Mouse (Mus musculus): ENCODE results near the gene Cwc25.
A peak's percentile ranks its signal among the peaks of the same experiment; 100 is the strongest.
"Not testable (repeated sequence)": the region's sequence is repeated elsewhere in the genome, so short reads cannot be mapped to it uniquely, and the experiment has no call there.

Gene Cwc25

GRCm38 (mm10) chr11:97723709-97724108, 42.6 kb downstream of the Cwc25 start:
- no peak for DNase-seq (ENCODE audit: low read depth)

- no peak for DNase-seq (ENCODE audit: low read depth)
Observed at GRCm38 (mm10) chr11:97721338-97721737, 45.0 kb downstream of the Cwc25 start.

- DNase-seq (ENCODE audit: low read depth), result peak; percentile 57
Observed at GRCm38 (mm10) chr11:97719041-97719440, 47.3 kb downstream of the Cwc25 start.

GRCm38 (mm10) chr11:97718281-97718860, 48.0 kb downstream of the Cwc25 start:
- peak; percentile 63 for DNase-seq (ENCODE audit: low read depth)

- DNase-seq (ENCODE audit: low read depth), result no peak
Observed at GRCm38 (mm10) chr11:97717369-97718280, 48.7 kb downstream of the Cwc25 start.

- DNase-seq (ENCODE audit: low read depth), result no peak
Observed at GRCm38 (mm10) chr11:97716021-97716420, 50.3 kb downstream of the Cwc25 start.

GRCm38 (mm10) chr11:97714784-97715760, 51.3 kb downstream of the Cwc25 start:
- no peak for DNase-seq (ENCODE audit: low read depth)

- DNase-seq (ENCODE audit: low read depth), result no peak
Observed at GRCm38 (mm10) chr11:97714356-97714755, 52.0 kb downstream of the Cwc25 start.

GRCm38 (mm10) chr11:97713896-97714295, 52.5 kb downstream of the Cwc25 start:
- DNase-seq (ENCODE audit: low read depth), result no peak

GRCm38 (mm10) chr11:97712286-97712685, 54.1 kb downstream of the Cwc25 start:
- DNase-seq (ENCODE audit: low read depth), result no peak

GRCm38 (mm10) chr11:97711200-97711900, 55.0 kb downstream of the Cwc25 start:
- no peak for DNase-seq (ENCODE audit: low read depth)

GRCm38 (mm10) chr11:97710067-97710466, 56.3 kb downstream of the Cwc25 start:
- DNase-seq (ENCODE audit: low read depth), result not testable (repeated sequence)

GRCm38 (mm10) chr11:97703039-97703826, 63.1 kb downstream of the Cwc25 start, which contains the start of gene Psmb3:
Gene Psmb3 (plus strand): TSS chr11:97703399.
- DNase-seq (ENCODE audit: low read depth), result peak; percentile 99

- peak; percentile 95 for DNase-seq (ENCODE audit: low read depth)
Observed at GRCm38 (mm10) chr11:97702393-97702745, 64.0 kb downstream of the Cwc25 start.

GRCm38 (mm10) chr11:97701581-97702392, 64.6 kb downstream of the Cwc25 start:
- DNase-seq (ENCODE audit: low read depth), result peak; percentile 48

GRCm38 (mm10) chr11:97700746-97701580, 65.4 kb downstream of the Cwc25 start:
- no peak for DNase-seq (ENCODE audit: low read depth)

GRCm38 (mm10) chr11:97700003-97700745, 66.2 kb downstream of the Cwc25 start, which contains the start of gene Pcgf2:
Gene Pcgf2 (minus strand): TSS chr11:97700497.
- DNase-seq (ENCODE audit: low read depth), result peak; percentile 65

GRCm38 (mm10) chr11:97699626-97700002, 66.7 kb downstream of the Cwc25 start:
- DNase-seq (ENCODE audit: low read depth), result peak; percentile 63

Measured in naive thymus-derived CD4-positive, alpha-beta T cell, adult 2 months (primary cell).